Mouse (Mus musculus): ENCODE measurements around the gene Smpx. TPM values are rescaled to one million over a fixed set of nuclear protein-coding genes. Genes with fewer than 3 reads are reported as not detected.

Gene Smpx
- 1.6 and 2.5 TPM in 2 replicates for polyA plus RNA-seq (2015; fragmentation: Nextera tagmentation; extraction: Ambion mirVana)

DNA sequence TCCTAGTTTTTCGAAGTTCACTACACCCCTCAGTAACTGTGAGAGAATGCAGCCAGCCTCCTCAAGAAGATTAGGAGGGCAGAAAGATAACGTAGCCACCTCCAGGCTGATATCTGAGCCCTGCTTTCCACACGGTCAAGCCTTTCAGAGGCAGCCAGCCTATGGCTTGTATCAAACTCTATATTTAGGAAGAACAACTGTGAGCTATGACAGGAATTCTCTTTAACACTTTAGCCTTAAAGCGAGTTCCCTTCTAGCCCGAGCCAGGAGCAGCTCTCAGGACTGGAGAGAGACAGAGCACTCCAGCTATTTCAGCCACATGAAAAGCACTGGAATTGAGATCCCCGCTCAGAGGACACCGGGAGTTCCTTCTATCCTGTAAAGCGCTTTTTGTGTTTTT lies at the start of gene Smpx:
Smpx (plus strand) TSS at position 49 of the 400 bp plus-strand sequence.

Other genes starting within 250 kb of the Smpx start
- 42.0 and 43.1 TPM in 2 replicates for gene Sms, start 206.6 kb upstream of the Smpx start, polyA plus RNA-seq (2015; fragmentation: Nextera tagmentation; extraction: Ambion mirVana)
- gene Yy2, start 129.9 kb upstream of the Smpx start, polyA plus RNA-seq (2015; fragmentation: Nextera tagmentation; extraction: Ambion mirVana) = 1.6 TPM in 2 replicates
- 7.0 and 7.3 TPM in 2 replicates for gene Mbtps2, start 100.2 kb upstream of the Smpx start, polyA plus RNA-seq (2015; fragmentation: Nextera tagmentation; extraction: Ambion mirVana)
- gene Klhl34, start 119.5 kb downstream of the Smpx start, polyA plus RNA-seq (2015; fragmentation: Nextera tagmentation; extraction: Ambion mirVana) = not detected in 2 replicates

All from spleen, postnatal 0 days (tissue).